Mouse (Mus musculus) R1 (cell line): ENCODE measurements at regions not wholly inside any gene's neighbourhood (a gene's known extent, or its start where the extent isn't known, plus 50 kb on each side); places are given as distances from the start of the nearest gene placed in this dataset.

Experiments used
- DNase-seq: peaks from one replicate; pipeline ENCODE4 v3.0.0-alpha.2; 2018; ENCODE audit warnings: low read depth, low spot score

GRCm38 (mm10) chr4:26273754-26274153 lies 72.9 kb downstream of the Manea start:
- no peak for DNase-seq

GRCm38 (mm10) chr4:26259230-26260029 lies 87.3 kb downstream of the Manea start:
- no peak for DNase-seq

GRCm38 (mm10) chr4:26255889-26256288 lies 90.8 kb downstream of the Manea start:
- DNase-seq = no peak

- DNase-seq = peak; percentile 82
These were observed 98.5 kb downstream of the Manea start for GRCm38 (mm10) chr4:26247925-26248856.

- no peak for DNase-seq
These were observed 123.4 kb downstream of the Manea start for GRCm38 (mm10) chr4:26223267-26223666.
